Mouse (Mus musculus): ENCODE data around the gene Armc9. TPM values are rescaled to one million over a fixed set of nuclear protein-coding genes. Genes with fewer than 3 reads are reported as not detected.

Gene Armc9
- polyA plus RNA-seq, 1 experiment = 9.6 TPM

GRCm38 (mm10) chr1:86271707-86272106, 117.1 kb downstream of the Armc9 start:
- 84% methylated on average over 6 of the region's 6 CpGs for WGBS

DNA sequence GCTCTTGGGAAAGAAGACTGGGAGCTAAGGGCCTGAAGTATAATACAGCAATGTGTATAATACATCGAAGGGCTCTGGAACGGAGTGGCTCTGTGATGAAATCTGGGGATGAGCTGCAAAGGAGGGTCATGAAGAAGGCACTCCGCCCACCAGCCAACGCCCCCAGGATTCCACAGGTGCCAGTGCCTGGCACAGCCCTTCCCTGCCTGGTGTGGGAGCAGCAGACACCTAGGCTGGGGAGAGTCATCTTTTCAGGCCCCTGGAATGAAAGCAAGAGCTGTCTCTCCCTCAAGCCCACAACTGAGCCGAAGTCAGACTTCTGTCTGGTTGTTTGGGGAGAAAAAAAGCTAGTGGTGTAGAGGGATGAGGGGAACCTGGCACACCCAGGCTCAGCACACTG, 122.5 kb downstream of the Armc9 start:
- WGBS = 86% methylated on average over 5 of the region's 5 CpGs
- TF ChIP-seq POLR2A (IDR thresholded peaks at IDR 0.05; ENCODE audit: borderline replicate concordance, control insufficient read depth, low read depth, low read length) (no peak), CTCF (IDR thresholded peaks at IDR 0.05; ENCODE audit: control insufficient read depth, insufficient read depth, low read length) (no peak)
- H3K4me1 ChIP-seq (ENCODE audit: control insufficient read depth, insufficient read depth, low read length) = no peaks in the 10 kb centered on the region
- H3K4me3 ChIP-seq (replicated peaks; ENCODE audit: control insufficient read depth, low read depth, low read length) = no peak overlapping the region
- H3K27ac ChIP-seq (ENCODE audit: control insufficient read depth, insufficient read depth, low read depth, low read length, poor library complexity) = no peak overlapping the region

More at GRCm38 (mm10) chr1:86271707-86272106, 117.1 kb downstream of the Armc9 start:
- H3K4me3 ChIP-seq (replicated peaks; ENCODE audit: control insufficient read depth, low read depth, low read length) = no peak overlapping the region
- no peak overlapping the region for H3K27ac ChIP-seq (ENCODE audit: control insufficient read depth, insufficient read depth, low read depth, low read length, poor library complexity)
- no peak for TF ChIP-seq POLR2A (IDR thresholded peaks at IDR 0.05; ENCODE audit: borderline replicate concordance, control insufficient read depth, low read depth, low read length)
- TF ChIP-seq CTCF (IDR thresholded peaks at IDR 0.05; ENCODE audit: control insufficient read depth, insufficient read depth, low read length) = no peak
- H3K4me1 ChIP-seq (ENCODE audit: control insufficient read depth, insufficient read depth, low read length) = peaks cover 3% of the 10 kb centered on the region

GRCm38 (mm10) chr1:86281781-86282536, 127.4 kb downstream of the Armc9 start:
- 74% methylated on average over 11 of the region's 11 CpGs for WGBS
- no peak for TF ChIP-seq CTCF (IDR thresholded peaks at IDR 0.05; ENCODE audit: control insufficient read depth, insufficient read depth, low read length)
- TF ChIP-seq POLR2A (IDR thresholded peaks at IDR 0.05; ENCODE audit: borderline replicate concordance, control insufficient read depth, low read depth, low read length) = no peak
- Histone ChIP-seq H3K4me3 (replicated peaks; ENCODE audit: control insufficient read depth, low read depth, low read length) (no peak overlapping the region), H3K27ac (ENCODE audit: control insufficient read depth, insufficient read depth, low read depth, low read length, poor library complexity) (no peak overlapping the region), H3K4me1 (ENCODE audit: control insufficient read depth, insufficient read depth, low read length) (no peaks in the 10 kb centered on the region)

DNA sequence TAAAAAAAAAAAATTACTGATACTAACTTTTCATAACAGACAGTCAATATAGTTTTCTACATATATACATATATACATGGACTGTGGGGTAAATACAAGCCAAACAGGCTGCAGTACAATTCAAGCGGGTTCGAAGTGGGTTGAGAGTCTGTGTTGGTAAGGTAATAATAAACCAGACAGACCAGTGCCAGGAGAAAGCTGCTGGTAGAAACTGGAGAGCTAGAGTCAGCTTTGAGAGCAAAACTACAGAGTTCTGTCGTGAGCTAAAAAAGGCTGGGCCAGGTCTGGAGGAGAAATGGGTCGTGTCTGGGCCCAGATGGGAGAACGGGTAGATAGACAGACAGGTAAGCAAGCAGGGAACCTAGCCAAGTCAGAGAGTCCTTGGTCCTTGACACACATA, 129.5 kb downstream of the Armc9 start:
- no peaks in the 10 kb centered on the region for H3K4me1 ChIP-seq (ENCODE audit: control insufficient read depth, insufficient read depth, low read length)
- WGBS = 90% methylated on average over 5 of the region's 5 CpGs
- H3K4me3 ChIP-seq (replicated peaks; ENCODE audit: control insufficient read depth, low read depth, low read length) = no peak overlapping the region
- TF ChIP-seq POLR2A (IDR thresholded peaks at IDR 0.05; ENCODE audit: borderline replicate concordance, control insufficient read depth, low read depth, low read length) (no peak), CTCF (IDR thresholded peaks at IDR 0.05; ENCODE audit: control insufficient read depth, insufficient read depth, low read length) (no peak)
- H3K27ac ChIP-seq (ENCODE audit: control insufficient read depth, insufficient read depth, low read depth, low read length, poor library complexity) = no peak overlapping the region

- 45% methylated on average over 6 of the region's 6 CpGs for WGBS
- H3K27ac ChIP-seq (ENCODE audit: control insufficient read depth, insufficient read depth, low read depth, low read length, poor library complexity) = no peak overlapping the region
- no peak overlapping the region for H3K4me3 ChIP-seq (replicated peaks; ENCODE audit: control insufficient read depth, low read depth, low read length)
- no peak for TF ChIP-seq CTCF (IDR thresholded peaks at IDR 0.05; ENCODE audit: control insufficient read depth, insufficient read depth, low read length)
- no peak for TF ChIP-seq POLR2A (IDR thresholded peaks at IDR 0.05; ENCODE audit: borderline replicate concordance, control insufficient read depth, low read depth, low read length)
- no peaks in the 10 kb centered on the region for H3K4me1 ChIP-seq (ENCODE audit: control insufficient read depth, insufficient read depth, low read length)
Measured at GRCm38 (mm10) chr1:86285295-86285694, 130.7 kb downstream of the Armc9 start.

GRCm38 (mm10) chr1:86287473-86287872, 132.9 kb downstream of the Armc9 start:
- Histone ChIP-seq H3K4me3 (replicated peaks; ENCODE audit: control insufficient read depth, low read depth, low read length) (no peak overlapping the region), H3K27ac (ENCODE audit: control insufficient read depth, insufficient read depth, low read depth, low read length, poor library complexity) (no peak overlapping the region), H3K4me1 (ENCODE audit: control insufficient read depth, insufficient read depth, low read length) (no peaks in the 10 kb centered on the region)
- TF ChIP-seq CTCF (IDR thresholded peaks at IDR 0.05; ENCODE audit: control insufficient read depth, insufficient read depth, low read length) = no peak
- TF ChIP-seq POLR2A (IDR thresholded peaks at IDR 0.05; ENCODE audit: borderline replicate concordance, control insufficient read depth, low read depth, low read length) = no peak
- WGBS = 86% methylated on average over 4 of the region's 4 CpGs

DNA sequence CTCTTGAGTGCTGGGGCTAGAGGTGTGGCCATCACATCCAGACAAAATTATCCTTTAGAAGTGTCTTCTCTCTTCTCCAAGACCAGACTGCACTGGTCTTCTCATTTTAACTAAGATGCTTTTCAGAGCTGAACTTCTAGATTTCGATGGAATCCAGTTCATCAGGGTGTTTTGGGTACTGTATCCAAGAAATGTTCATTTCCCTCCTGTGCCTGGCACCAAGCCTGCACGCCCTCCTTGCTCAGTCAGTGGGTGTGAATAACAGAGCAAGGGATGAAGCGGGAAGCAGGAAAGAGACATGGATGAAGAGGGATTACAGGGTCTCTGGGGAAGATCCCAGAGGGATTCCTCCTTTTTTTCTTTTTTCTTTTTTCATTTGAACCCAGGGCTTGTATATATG, 135.9 kb downstream of the Armc9 start:
- TF ChIP-seq POLR2A (IDR thresholded peaks at IDR 0.05; ENCODE audit: borderline replicate concordance, control insufficient read depth, low read depth, low read length) (no peak), CTCF (IDR thresholded peaks at IDR 0.05; ENCODE audit: control insufficient read depth, insufficient read depth, low read length) (no peak)
- Histone ChIP-seq H3K4me3 (replicated peaks; ENCODE audit: control insufficient read depth, low read depth, low read length) (no peak overlapping the region), H3K4me1 (ENCODE audit: control insufficient read depth, insufficient read depth, low read length) (no peaks in the 10 kb centered on the region), H3K27ac (ENCODE audit: control insufficient read depth, insufficient read depth, low read depth, low read length, poor library complexity) (no peak overlapping the region)
- 67% methylated on average over 3 of the region's 3 CpGs for WGBS

- Histone ChIP-seq H3K27ac (ENCODE audit: control insufficient read depth, insufficient read depth, low read depth, low read length, poor library complexity) (no peak overlapping the region), H3K4me1 (ENCODE audit: control insufficient read depth, insufficient read depth, low read length) (no peaks in the 10 kb centered on the region), H3K4me3 (replicated peaks; ENCODE audit: control insufficient read depth, low read depth, low read length) (no peak overlapping the region)
- no peak for TF ChIP-seq POLR2A (IDR thresholded peaks at IDR 0.05; ENCODE audit: borderline replicate concordance, control insufficient read depth, low read depth, low read length)
- TF ChIP-seq CTCF (IDR thresholded peaks at IDR 0.05; ENCODE audit: control insufficient read depth, insufficient read depth, low read length) = no peak
- WGBS = 87% methylated on average over 3 of the region's 3 CpGs
Measured at GRCm38 (mm10) chr1:86293091-86293490, 138.5 kb downstream of the Armc9 start.
